Mouse (Mus musculus): ENCODE measurements around the gene Sowaha.
"Not testable (repeated sequence)": the region's sequence is repeated elsewhere in the genome, so short reads cannot be mapped to it uniquely, and the experiment has no call there.

Sowaha gene

GRCm38 (mm10) chr11:53441921-53442320 is 38.2 kb downstream of the Sowaha start:
- in situ Hi-C loops (cut with MboI, MseI): no loop called here

- in situ Hi-C loops (cut with MboI, MseI): no loop called here
Observed at GRCm38 (mm10) chr11:53436338-53436737, 43.7 kb downstream of the Sowaha start.

- in situ Hi-C loops (cut with MboI, MseI): no loop called here
Observed at GRCm38 (mm10) chr11:53435504-53435903, 44.6 kb downstream of the Sowaha start.

GRCm38 (mm10) chr11:53433057-53433456 is 47.0 kb downstream of the Sowaha start:
- in situ Hi-C loops (cut with MboI, MseI): no loop called here

- in situ Hi-C loops (cut with MboI, MseI): no loop called here
Observed at GRCm38 (mm10) chr11:53431347-53432056, 48.6 kb downstream of the Sowaha start.

- in situ Hi-C loops (cut with MboI, MseI): no loop called here
Observed at GRCm38 (mm10) chr11:53430670-53431346, 49.3 kb downstream of the Sowaha start, which contains the start of the genes Uqcrq and Gdf9. Gene Uqcrq, minus strand, starts transcription at chr11:53430831. Gene Gdf9, plus strand, starts transcription at chr11:53431023.

GRCm38 (mm10) chr11:53430300-53430669 is 49.8 kb downstream of the Sowaha start:
- in situ Hi-C loops (cut with MboI, MseI): no loop called here

GRCm38 (mm10) chr11:53429182-53429581 is 50.9 kb downstream of the Sowaha start:
- in situ Hi-C loops (cut with MboI, MseI): no loop called here

GRCm38 (mm10) chr11:53428716-53429057 is 51.4 kb downstream of the Sowaha start:
- in situ Hi-C loops (cut with MboI, MseI): no loop called here

- in situ Hi-C loops (cut with MboI, MseI): no loop called here
Observed at GRCm38 (mm10) chr11:53427993-53428715, 51.9 kb downstream of the Sowaha start.

GRCm38 (mm10) chr11:53426914-53427313 is 53.2 kb downstream of the Sowaha start:
- in situ Hi-C loops (cut with MboI, MseI): not testable (repeated sequence)
